Mouse (Mus musculus): Measurements from ENCODE around the gene Ndufs7.

Gene Ndufs7

GRCm38 (mm10) chr10:80294311-80294710 lies 45.4 kb downstream of the Ndufs7 start:
- no peak for DNase-seq (ENCODE audit: low spot score)

GRCm38 (mm10) chr10:80294788-80295303 lies 45.9 kb downstream of the Ndufs7 start:
- no peak for DNase-seq (ENCODE audit: low spot score)

- DNase-seq (ENCODE audit: low spot score) = peak; percentile 71
Observed at GRCm38 (mm10) chr10:80295618-80296425, 46.9 kb downstream of the Ndufs7 start, which contains the start of gene Apc2. Gene Apc2 (plus strand): TSS chr10:80295977.

- DNase-seq (ENCODE audit: low spot score) = no peak
Observed at GRCm38 (mm10) chr10:80296824-80297223, 47.9 kb downstream of the Ndufs7 start.

GRCm38 (mm10) chr10:80297526-80298133 lies 48.7 kb downstream of the Ndufs7 start:
- DNase-seq (ENCODE audit: low spot score) = no peak

- peak; percentile 16 for DNase-seq (ENCODE audit: low spot score)
Observed at GRCm38 (mm10) chr10:80298571-80299281, 49.8 kb downstream of the Ndufs7 start.

- no peak for DNase-seq (ENCODE audit: low spot score)
Observed at GRCm38 (mm10) chr10:80299301-80299700, 50.4 kb downstream of the Ndufs7 start.

- no peak for DNase-seq (ENCODE audit: low spot score)
Observed at GRCm38 (mm10) chr10:80299824-80300223, 50.9 kb downstream of the Ndufs7 start.

- no peak for DNase-seq (ENCODE audit: low spot score)
Observed at GRCm38 (mm10) chr10:80300672-80301181, 51.8 kb downstream of the Ndufs7 start.

- DNase-seq (ENCODE audit: low spot score) = no peak
Observed at GRCm38 (mm10) chr10:80301256-80302081, 52.5 kb downstream of the Ndufs7 start.

- DNase-seq (ENCODE audit: low spot score) = no peak
Observed at GRCm38 (mm10) chr10:80302082-80302355, 53.1 kb downstream of the Ndufs7 start.

GRCm38 (mm10) chr10:80302471-80302881 lies 53.6 kb downstream of the Ndufs7 start:
- peak; percentile 67 for DNase-seq (ENCODE audit: low spot score)

- no peak for DNase-seq (ENCODE audit: low spot score)
Observed at GRCm38 (mm10) chr10:80304458-80304857, 55.5 kb downstream of the Ndufs7 start.

GRCm38 (mm10) chr10:80304862-80305261 lies 55.9 kb downstream of the Ndufs7 start:
- DNase-seq (ENCODE audit: low spot score) = no peak
